Mouse (Mus musculus) lung, embryonic 16.5 days (tissue): ENCODE measurements at regions not wholly inside any gene's neighbourhood (a gene's known extent, or its start where the extent isn't known, plus 50 kb on each side); places are given as distances from the start of the nearest gene placed in this dataset.

Experiments
- ATAC-seq: fragments of 200-750 bp; cut with Nextera tagmentation; 2 replicates; pipeline ENCODE4 v1.8.0; 2017; ENCODE audit warnings: low read depth, mild to moderate bottlenecking, moderate library complexity
- H3K27ac ChIP-seq: fragments of 300-500 bp; sonication (generic); 2 replicates; pipeline ENCODE4 v1.5.1; 2014; ENCODE audit warnings: mild to moderate bottlenecking, control low read depth, low read length
- H3K27me3 ChIP-seq: fragments of 300-500 bp; sonication (generic); 2 replicates; pipeline ENCODE4 v1.6.1; 2014; ENCODE audit warnings: low read depth, low read length, mixed read lengths; ENCODE audit not compliant: control insufficient read depth, insufficient read depth
- H3K36me3 ChIP-seq: fragments of 300-500 bp; sonication (generic); 2 replicates; pipeline ENCODE4 v1.6.1; 2014; ENCODE audit warnings: low read length; ENCODE audit not compliant: control insufficient read depth, insufficient read depth
- H3K4me1 ChIP-seq: fragments of 300-500 bp; sonication (generic); replicated peaks from 2 replicates; pipeline ENCODE4 v1.6.1; 2014; ENCODE audit warnings: low read length, mixed read lengths; ENCODE audit not compliant: control insufficient read depth, insufficient read depth
- H3K4me2 ChIP-seq: fragments of 300-500 bp; sonication (generic); 2 replicates; pipeline ENCODE4 v1.6.1; 2014; ENCODE audit warnings: low read depth, low read length, control low read depth
- H3K4me3 ChIP-seq: fragments of 300-500 bp; sonication (generic); 2 replicates; pipeline ENCODE4 v1.5.1; 2014; ENCODE audit warnings: mild to moderate bottlenecking, low read length, control low read depth
- H3K9ac ChIP-seq: fragments of 300-500 bp; sonication (generic); 2 replicates; pipeline ENCODE4 v1.6.1; 2014; ENCODE audit warnings: low read length, control low read depth
- H3K9me3 ChIP-seq: fragments of 300-500 bp; sonication (generic); 2 replicates; pipeline ENCODE4 v1.6.1; 2016; ENCODE audit warnings: low read length; ENCODE audit not compliant: control insufficient read depth
- WGBS: fragments of 180-500 bp; shearing (Covaris S2); extraction: QIAGEN DNeasy Blood & Tissue Kit; methylation state at CpG from one replicate; pipeline ENCODE4 v1.1.7; 2014; 5-methylcytosine and 5-hydroxymethylcytosine counted together

DNA sequence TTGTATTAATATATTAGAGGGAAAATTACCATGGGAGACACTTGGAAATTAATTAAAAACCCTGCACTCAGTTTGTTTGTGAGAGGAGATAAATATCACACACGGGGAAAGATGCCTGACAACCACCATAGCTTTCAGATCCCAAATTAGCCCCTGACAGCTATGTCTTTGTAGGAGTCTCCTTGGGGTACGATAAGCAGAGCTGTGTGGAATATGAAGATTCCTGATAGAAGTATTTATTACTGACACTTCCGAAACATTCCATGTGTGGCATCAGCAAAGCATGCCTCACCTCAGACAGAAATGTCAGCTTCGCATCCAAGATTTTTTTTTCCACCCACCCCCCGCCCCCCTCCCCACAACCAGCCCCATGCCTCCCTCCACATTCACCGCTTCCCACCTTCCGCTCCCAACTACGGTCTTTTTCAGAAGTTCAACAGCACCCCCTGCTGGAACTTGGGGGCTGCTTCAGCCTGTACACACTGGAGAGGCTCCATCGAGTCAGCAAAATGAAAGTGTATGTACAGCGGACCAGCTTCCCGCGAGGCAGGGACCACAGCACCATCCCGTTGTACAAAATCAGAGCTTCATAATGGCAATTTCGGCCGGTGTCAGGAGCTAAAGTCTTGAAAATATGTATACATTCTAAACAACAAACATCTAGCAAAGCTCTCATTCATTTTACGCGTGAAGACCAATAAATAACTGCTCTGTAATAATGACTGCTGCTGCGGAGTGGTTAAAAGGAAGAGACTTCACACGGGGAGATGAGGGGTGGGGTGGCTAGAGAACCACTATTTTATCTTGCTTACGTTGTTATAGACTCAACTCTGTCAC lies 66.7 kb downstream of the Rwdd3 start:
- H3K27ac ChIP-seq = no peak overlapping the region
- peak overlapping the region; percentile 46 for H3K4me3 ChIP-seq
- WGBS = 21% methylated on average over 20 of the region's 20 CpGs
- no peaks in the 10 kb centered on the region for H3K36me3 ChIP-seq
- peak; percentile 96 for ATAC-seq
- peak overlapping the region; percentile 40; the same call in 1 of the 2 replicates for H3K9ac ChIP-seq
- no peaks in the 10 kb centered on the region for H3K9me3 ChIP-seq
- H3K4me2 ChIP-seq = peak overlapping the region; percentile 56
- no peaks in the 10 kb centered on the region for H3K27me3 ChIP-seq
- no peaks in the 10 kb centered on the region for H3K4me1 ChIP-seq

DNA sequence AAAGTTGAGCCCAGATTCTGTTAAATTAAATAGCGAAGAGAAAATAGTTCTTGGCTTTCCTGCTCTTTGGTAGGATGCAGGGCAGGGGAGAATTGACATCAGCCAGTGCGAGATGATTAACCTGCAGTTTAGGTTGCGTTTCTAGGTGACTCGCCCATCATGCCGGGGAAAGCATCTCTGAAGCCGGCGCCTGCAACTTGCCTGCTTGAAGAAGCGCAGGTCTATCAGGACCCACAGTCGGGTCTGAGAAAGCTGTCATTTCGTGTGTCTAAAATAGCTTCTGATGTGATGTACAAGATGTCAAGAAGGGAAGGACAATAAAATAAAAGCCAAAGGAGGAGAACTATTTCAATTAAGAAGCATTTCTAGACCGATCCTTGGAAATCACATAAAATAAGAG lies 68.6 kb downstream of the Rwdd3 start:
- no peak overlapping the region for H3K27ac ChIP-seq
- H3K9me3 ChIP-seq = no peaks in the 10 kb centered on the region
- no peaks in the 10 kb centered on the region for H3K36me3 ChIP-seq
- H3K4me3 ChIP-seq = no peak overlapping the region
- WGBS = 77% methylated on average over 11 of the region's 11 CpGs
- no peaks in the 10 kb centered on the region for H3K4me1 ChIP-seq
- no peaks in the 10 kb centered on the region for H3K27me3 ChIP-seq
- no peak overlapping the region for H3K4me2 ChIP-seq
- H3K9ac ChIP-seq = no peak overlapping the region
- no peak for ATAC-seq

DNA sequence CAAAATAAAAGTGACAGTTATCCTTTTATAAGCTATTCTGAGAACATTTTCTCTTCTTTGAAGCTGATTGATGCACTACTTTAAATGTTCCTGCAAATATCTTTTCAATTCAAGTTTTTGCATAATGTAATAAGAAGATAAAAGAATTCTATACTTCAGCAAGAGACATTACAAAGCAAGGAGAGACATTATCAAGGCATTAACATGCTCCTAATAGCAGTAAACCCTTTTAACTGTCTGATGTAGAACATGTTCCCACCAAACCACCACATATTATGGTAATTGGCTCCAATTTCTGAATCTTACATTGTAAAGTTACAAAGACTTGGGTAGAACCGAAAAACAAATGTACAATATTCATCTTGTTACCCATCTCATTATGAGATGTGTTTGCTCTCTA lies 69.4 kb downstream of the Rwdd3 start:
- 90% methylated on average over 1 of the region's 1 CpGs for WGBS
- no peak for ATAC-seq
- H3K4me3 ChIP-seq = no peak overlapping the region

DNA sequence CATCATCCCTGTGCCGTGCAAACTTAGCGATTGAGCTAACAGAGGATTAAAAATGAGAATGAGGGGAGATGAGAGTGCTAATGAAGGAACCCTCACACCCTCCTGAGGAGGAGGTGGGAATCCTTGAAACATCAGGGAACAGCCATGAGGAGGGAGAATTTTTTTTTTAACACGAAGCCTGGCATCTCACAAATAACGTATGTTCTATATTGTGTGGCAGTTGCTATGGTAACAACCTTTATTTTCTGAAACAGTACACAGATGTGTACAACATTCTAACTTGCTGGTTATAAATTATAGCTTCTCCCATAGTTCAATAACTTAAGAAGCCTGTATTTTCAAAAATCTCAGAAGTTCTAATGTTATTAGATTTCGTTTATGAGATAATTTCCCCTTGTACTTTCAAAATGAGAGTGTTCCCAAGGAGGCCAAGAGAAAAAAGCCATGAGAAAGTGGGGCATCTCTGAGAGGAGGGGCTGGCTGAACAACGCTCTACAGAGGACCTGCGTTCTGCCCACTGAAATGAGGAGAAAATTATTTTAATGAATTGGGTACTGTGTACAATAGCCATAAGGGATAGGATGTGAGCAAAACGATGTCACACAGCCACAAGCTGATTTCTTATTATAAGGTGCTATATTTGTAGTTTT lies 71.2 kb downstream of the Rwdd3 start:
- H3K4me2 ChIP-seq = no peak overlapping the region
- WGBS = 83% methylated on average over 8 of the region's 8 CpGs
- no peaks in the 10 kb centered on the region for H3K9me3 ChIP-seq
- H3K36me3 ChIP-seq = no peaks in the 10 kb centered on the region
- H3K9ac ChIP-seq = no peak overlapping the region
- no peaks in the 10 kb centered on the region for H3K27me3 ChIP-seq
- no peaks in the 10 kb centered on the region for H3K4me1 ChIP-seq
- H3K4me3 ChIP-seq = no peak overlapping the region
- ATAC-seq = no peak
- no peak overlapping the region for H3K27ac ChIP-seq

More for the DNA sequence above, 69.4 kb downstream of the Rwdd3 start:
- no peak overlapping the region for H3K27ac ChIP-seq
- H3K4me2 ChIP-seq = no peak overlapping the region
- H3K27me3 ChIP-seq = no peaks in the 10 kb centered on the region
- no peaks in the 10 kb centered on the region for H3K36me3 ChIP-seq
- no peak overlapping the region for H3K9ac ChIP-seq
- no peaks in the 10 kb centered on the region for H3K9me3 ChIP-seq
- H3K4me1 ChIP-seq = no peaks in the 10 kb centered on the region

DNA sequence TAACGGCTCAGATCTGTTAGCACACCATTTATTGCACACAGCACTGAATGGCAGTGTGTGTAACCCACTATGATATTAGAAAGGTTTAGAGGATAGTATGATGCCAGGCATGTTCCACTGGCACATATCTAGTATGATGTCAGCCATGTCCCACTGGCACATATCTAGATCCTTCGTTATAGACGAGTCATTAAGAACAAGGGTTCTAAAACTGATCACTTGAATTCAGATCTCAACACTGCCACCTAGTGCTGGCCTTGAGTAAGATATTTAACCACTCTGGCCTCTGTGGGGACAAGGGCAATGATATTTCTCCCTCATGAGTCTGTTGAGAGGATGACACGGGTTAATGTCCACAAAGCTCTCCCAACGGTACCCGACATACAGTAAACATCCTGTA lies 78.0 kb downstream of the Rwdd3 start:
- ATAC-seq = no peak
- H3K4me2 ChIP-seq = no peak overlapping the region
- H3K9ac ChIP-seq = no peak overlapping the region
- no peaks in the 10 kb centered on the region for H3K27me3 ChIP-seq
- H3K36me3 ChIP-seq = no peaks in the 10 kb centered on the region
- H3K4me3 ChIP-seq = no peak overlapping the region
- 23% methylated on average over 6 of the region's 6 CpGs for WGBS
- H3K9me3 ChIP-seq = no peaks in the 10 kb centered on the region
- no peak overlapping the region for H3K27ac ChIP-seq
- no peaks in the 10 kb centered on the region for H3K4me1 ChIP-seq

DNA sequence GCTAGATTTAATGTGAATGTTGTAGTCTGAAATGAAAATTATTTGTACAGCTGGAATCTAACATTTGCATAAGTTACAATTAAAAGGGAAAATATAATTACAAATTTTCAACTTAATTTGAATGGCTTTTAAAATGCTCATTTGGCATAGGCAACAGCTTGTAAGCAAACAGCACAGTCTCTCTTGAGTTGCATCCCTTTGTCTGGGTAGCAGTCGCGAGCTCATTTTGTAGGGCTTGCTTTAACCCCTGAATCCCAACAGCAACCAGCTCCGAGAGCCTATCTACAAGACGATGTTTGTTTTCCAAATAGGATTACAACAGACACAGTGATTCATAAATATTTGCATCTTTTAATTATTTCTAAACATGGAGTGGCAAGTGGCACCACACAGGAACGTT lies 82.8 kb downstream of the Rwdd3 start:
- H3K9me3 ChIP-seq = no peaks in the 10 kb centered on the region
- H3K27me3 ChIP-seq = no peaks in the 10 kb centered on the region
- no peaks in the 10 kb centered on the region for H3K4me1 ChIP-seq
- H3K9ac ChIP-seq = no peak overlapping the region
- whole genome bisulfite sequencing = 60% methylated on average over 5 of the region's 5 CpGs
- H3K4me3 ChIP-seq = no peak overlapping the region
- no peak for ATAC-seq
- no peaks in the 10 kb centered on the region for H3K36me3 ChIP-seq
- H3K4me2 ChIP-seq = no peak overlapping the region
- no peak overlapping the region for H3K27ac ChIP-seq

DNA sequence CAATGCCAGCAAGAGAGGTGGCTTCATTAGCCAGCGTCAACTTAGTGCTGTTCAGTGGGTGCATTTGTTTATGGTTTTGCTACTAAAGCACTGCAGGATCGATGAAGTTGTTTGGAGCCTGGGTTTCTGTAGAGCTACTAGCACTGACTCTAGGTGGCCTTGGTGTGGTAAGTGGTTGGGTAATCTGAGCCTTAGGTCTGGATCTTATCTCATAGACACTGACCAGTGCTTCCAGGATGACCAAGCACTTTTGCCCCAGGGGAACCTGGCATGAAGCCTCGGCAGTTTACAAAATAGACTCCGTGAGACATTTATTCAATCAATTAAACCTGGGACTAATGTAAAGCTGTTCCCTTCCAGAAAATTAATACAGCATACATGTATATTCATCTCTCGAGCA lies 102.8 kb downstream of the Rwdd3 start:
- ATAC-seq = no peak
- 68% methylated on average over 5 of the region's 5 CpGs for WGBS
- no peaks in the 10 kb centered on the region for H3K9me3 ChIP-seq
- no peaks in the 10 kb centered on the region for H3K27me3 ChIP-seq
- H3K4me3 ChIP-seq = no peak overlapping the region
- no peak overlapping the region for H3K4me2 ChIP-seq
- no peak overlapping the region for H3K9ac ChIP-seq
- no peaks in the 10 kb centered on the region for H3K4me1 ChIP-seq
- H3K27ac ChIP-seq = no peak overlapping the region
- no peaks in the 10 kb centered on the region for H3K36me3 ChIP-seq

DNA sequence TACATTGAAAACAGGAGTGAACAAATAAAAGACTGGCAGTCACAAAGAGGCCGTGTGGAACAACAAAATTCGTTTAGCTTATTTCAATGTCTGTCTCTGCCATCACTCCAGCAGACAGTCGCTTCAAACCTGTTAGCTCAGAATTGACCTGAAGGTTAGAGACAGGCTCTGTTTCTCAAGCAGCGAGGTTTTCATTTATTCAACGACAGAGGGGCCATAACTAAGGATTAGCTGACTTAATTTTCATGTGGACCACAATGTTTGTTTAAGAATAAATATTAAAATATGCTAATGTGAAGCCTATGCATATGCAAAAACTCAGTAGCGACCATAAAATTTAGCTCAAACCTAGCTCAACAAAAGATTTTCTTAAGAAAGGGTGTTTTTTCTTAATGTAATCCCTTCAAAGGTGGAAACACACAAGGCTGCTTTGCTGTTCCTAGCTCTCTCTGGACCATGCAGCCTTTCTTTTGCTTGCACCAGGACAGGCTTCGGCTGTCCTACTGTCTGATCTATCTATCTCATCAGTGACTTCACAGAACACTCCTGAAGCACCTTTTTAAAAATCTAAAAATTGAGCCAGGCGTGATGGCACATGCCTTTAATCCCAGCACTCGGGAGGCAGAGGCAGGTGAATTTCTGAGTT lies 135.5 kb downstream of the Rwdd3 start:
- Histone ChIP-seq H3K36me3 (no peaks in the 10 kb centered on the region), H3K4me2 (no peak overlapping the region), H3K27me3 (no peaks in the 10 kb centered on the region), H3K9me3 (no peaks in the 10 kb centered on the region), H3K9ac (no peak overlapping the region), H3K27ac (no peak overlapping the region), H3K4me1 (no peaks in the 10 kb centered on the region), H3K4me3 (no peak overlapping the region)
- 70% methylated on average over 9 of the region's 9 CpGs for WGBS
- ATAC-seq = no peak

DNA sequence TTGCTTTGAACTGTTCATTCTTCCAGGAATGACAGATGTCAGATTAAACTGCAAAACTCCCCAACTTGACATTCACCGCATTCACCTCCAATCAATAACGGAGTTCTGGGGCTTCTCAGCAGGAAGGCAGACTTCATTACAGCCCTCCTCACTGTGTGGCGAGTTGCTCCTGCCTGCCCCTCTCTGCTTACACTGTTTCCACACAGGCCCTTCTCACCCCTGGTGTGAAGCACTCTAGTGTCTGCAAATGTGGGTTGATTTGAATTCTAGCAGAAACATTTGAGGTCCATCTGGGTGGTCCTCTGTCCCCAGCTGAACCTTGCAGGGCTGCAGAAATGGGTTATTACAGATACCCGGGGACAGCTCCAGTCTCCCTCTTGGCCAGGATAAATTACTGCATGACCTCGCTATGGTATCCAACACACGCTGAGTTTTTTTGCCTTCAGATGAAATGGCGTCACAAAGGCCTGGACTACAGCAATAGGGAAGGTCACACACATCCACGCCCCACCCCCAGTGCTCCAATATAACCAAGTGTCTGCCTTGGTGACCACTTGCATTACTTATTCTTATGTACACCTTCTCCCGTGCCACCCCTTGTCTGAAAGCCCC lies 145.8 kb downstream of the Rwdd3 start:
- Histone ChIP-seq H3K4me3 (no peak overlapping the region), H3K9me3 (no peaks in the 10 kb centered on the region), H3K9ac (no peak overlapping the region), H3K4me1 (no peaks in the 10 kb centered on the region), H3K27me3 (no peaks in the 10 kb centered on the region), H3K4me2 (no peak overlapping the region), H3K36me3 (no peaks in the 10 kb centered on the region), H3K27ac (no peak overlapping the region)
- WGBS = 61% methylated on average over 9 of the region's 9 CpGs
- ATAC-seq = no peak
